Mouse (Mus musculus) liver, embryonic 14.5 days (tissue): ENCODE data around the gene N4bp1.

ENCODE experiments used
- CTCF ChIP-seq: IDR thresholded peaks from 2 replicates; pipeline ENCODE4 v1.5.1; 2016; ENCODE audit warnings: antibody characterized with exemption, low read depth, control low read depth
- EP300 ChIP-seq: IDR thresholded peaks from 2 replicates; pipeline ENCODE4 v1.6.1; 2016; ENCODE audit warnings: antibody characterized with exemption, low read depth

GRCm38 (mm10) chr8:86794716-86795115 lies 90.3 kb downstream of the N4bp1 start:
- no peak for TF ChIP-seq CTCF
- no peak for TF ChIP-seq EP300
